Mouse (Mus musculus) cerebellum, postnatal 10 days (tissue): ENCODE data around the gene Itgb5.

Experiments used
- DNase-seq, 2 experiments: peaks; one replicate each; pipeline ENCODE4 v3.0.0; 2021; ENCODE audit warnings: mixed read lengths in 2 of 2

Itgb5 gene

GRCm38 (mm10) chr16:33879031-33879430 is 49.6 kb downstream of the Itgb5 start:
- DNase-seq: no peak

DNA sequence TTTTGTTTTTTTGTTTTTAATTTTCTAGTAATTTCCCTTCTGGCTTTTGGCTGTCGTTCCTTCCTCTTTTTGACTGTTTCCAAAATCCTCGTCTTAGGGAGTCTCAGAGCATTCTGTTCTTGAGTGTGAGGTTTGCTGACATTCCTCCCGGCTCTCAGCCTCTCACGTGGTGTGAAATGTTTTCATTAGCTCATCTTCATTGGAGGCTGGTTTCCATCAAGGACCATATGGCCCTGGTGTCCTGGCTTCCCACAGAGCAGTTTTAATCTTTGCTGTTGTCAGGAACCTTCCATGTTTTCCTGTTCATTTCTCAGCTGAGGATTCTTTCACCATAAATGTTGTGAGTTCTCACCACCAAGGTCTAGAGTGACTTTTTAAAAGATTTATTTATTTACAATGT is 50.1 kb downstream of the Itgb5 start:
- peak; percentile 37 to 49 for DNase-seq

DNA sequence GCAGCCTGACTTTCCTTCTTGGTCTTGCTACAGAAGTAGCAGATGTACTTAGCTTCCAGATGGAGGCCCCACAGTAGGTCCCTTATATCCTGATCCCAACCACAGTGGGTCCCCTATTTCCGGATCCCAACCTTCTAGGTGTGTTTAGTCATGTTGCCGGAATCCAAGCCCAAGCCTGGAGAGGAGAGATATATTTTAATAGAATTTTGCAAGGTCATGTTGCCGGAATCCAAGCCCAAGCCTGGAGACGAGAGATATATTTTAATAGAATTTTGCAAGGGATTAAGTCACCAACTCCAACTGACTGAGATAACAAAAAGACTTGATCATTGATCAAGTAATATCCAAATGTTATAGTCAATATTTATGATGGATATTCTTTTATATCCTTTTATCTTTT is 51.3 kb downstream of the Itgb5 start:
- DNase-seq: peak in 1 of 2 experiments; percentile 31

- DNase-seq: peak; percentile 73 to 74
These were observed 53.1 kb downstream of the Itgb5 start for GRCm38 (mm10) chr16:33882540-33882939.

DNA sequence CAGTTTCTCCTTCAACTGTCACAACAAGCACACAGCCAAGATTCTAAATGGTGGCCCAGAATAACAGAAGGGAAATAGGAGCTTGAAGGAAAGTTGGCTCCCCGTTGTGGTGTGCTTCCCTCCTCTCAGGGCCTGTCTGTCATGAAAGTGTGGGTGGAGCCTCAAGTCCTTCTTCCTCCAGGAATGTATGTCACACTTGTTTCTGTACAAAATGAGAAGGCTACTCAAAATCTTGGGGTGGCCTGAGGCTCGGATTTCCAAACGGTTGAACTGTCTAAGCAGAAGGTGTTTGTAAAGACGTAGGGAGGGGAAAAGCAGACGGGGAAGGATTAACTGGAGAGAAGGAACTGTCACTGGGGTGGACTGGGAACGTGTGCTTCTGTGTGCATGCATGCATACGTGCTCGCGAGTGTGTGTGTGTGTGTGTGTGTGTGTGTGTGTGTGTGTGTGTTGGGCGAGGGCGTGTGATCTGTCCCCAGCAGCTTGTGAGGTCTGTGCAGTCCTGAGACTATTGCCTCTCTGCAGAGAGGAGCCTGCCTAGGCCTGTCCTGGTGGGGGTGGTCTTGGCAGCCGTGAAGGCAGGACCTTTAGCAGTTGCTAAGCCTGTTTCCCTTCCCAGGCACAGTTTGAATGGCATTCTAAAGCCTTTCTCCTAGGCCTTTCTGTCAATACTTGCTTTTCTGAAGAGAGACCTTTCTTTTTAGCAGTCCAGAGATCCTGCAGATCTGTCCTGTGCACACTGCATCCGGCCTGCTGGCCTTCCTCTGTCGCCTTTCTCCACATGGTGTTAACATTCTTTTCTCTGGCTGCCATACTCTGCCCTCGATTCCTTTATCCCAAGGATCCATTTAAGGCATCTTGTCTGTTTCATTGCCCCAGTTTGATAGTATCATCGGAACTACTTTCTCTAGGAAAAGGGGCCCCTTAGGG is 53.8 kb downstream of the Itgb5 start:
- DNase-seq: peak; percentile 59 to 66

DNA sequence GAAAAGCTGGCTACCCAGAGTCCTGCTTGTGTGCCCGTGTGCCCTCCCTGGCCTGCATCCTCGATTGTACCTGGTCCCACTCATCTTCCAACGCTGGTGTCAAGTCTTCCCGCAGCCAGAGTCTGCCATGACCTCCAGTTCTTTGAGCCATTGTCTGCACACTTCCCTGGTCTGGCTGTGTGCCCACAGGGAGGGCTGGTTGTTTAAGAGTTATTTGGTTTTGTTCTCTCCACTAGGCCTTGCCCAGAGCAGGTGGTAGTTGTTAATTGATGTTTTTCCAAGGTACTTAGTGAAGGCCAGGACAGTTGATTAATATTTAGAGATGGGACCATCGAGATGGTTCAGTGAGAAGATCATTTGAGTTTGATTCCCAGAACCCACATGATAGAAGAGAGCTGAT is 54.7 kb downstream of the Itgb5 start:
- DNase-seq: peak in 1 of 2 experiments; percentile 36

GRCm38 (mm10) chr16:33885021-33885471 is 55.6 kb downstream of the Itgb5 start:
- DNase-seq: no peak

DNA sequence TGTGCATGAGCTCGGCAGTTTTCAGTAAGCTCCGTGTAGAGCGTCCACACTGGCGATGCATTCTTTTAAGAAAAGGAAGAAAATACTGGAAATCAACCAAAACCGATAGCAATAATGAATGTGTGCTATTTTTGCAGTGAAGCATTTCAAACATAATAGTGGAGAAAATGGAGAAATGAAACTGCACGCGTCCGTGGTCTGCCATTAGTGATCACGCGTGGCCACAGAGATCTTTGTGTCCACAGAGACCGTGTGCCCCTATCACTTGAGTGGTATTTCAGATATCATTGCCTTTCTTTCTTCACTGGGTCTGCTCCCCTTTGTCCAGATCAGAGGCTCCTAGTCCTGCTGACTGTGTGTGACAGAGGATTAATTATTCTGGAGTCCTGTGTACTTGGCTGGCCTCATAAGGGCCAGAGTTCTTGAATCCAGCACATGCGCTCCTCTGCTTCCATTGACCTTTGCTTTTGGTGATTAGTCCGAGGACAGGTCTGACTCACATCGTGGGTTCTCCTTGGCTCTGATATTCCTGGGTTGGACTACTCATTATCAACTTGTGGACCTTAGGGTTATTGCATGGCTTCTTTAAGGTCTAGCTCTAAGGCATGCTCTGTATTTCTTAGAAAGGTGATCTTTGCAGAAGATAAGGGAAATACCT is 56.3 kb downstream of the Itgb5 start:
- DNase-seq: no peak

DNA sequence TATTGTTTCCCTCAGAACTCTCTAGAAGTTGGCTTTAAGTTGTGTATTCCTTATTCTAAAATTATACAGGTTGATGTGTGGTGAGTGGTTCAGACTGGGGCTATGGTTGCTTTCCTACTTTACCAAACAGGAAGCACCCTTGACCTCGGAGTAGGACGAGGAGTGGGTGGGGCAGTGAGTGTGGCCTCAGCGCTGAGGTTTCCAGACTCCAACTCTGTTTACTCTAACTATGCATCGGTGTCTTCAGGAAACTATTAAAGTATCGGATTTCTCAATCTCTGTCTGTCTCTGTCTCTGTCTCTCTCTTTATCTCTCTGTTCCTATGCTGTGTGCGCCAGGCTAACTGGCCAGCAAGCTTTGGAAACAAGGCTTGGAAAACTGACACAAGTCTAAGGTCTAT is 57.2 kb downstream of the Itgb5 start:
- DNase-seq: no peak

GRCm38 (mm10) chr16:33887981-33888380 is 58.5 kb downstream of the Itgb5 start:
- no peak for DNase-seq

DNA sequence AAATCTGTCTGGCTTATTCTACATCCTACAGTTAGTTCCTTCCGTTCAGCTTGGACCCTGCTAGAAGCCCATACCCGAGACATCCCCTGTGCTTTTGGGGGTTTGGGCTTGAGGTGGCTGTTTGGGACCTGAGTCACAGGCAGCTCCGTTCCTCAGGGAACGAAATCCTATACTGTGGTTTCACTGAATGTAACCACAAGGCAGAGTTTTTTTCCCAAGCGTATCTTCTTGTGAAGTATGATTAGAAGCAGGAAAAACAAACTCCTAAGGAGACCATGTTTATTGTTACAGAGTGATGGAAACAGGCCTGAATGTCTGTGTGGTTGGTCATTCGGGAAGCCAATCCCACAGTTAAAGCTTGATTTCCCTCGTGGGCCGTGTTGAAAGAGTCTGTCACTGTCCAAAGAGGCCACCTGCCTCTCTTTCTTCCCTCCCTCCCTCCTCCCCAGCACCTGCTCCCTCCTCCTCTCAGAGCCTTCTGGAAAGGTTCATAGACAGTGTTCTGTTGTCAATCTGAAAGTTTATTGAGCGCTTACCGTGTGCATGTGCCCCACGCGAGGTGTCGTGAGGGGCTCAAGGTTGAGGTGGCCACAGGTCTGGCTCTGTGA is 59.6 kb downstream of the Itgb5 start:
- no peak for DNase-seq

DNA sequence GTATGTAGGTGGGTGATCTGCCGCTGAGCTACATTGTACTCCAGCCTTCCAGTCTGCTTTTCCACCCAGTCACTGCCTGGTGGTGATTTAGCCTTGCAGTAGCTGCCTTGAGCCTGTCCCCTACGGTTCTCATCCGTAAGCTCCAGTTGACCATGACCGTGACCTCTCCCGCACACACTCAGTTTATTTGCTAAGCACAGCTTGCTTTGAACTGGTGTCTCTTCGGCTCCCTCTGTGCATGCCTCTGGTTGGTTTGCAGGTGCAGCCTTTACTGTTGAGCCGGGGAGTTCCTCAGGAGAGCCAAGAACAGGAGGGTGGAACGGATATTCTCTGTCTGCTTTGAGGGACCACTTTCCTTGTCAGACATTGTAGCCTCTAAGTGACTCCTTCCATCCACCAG is 61.6 kb downstream of the Itgb5 start:
- DNase-seq: no peak

DNA sequence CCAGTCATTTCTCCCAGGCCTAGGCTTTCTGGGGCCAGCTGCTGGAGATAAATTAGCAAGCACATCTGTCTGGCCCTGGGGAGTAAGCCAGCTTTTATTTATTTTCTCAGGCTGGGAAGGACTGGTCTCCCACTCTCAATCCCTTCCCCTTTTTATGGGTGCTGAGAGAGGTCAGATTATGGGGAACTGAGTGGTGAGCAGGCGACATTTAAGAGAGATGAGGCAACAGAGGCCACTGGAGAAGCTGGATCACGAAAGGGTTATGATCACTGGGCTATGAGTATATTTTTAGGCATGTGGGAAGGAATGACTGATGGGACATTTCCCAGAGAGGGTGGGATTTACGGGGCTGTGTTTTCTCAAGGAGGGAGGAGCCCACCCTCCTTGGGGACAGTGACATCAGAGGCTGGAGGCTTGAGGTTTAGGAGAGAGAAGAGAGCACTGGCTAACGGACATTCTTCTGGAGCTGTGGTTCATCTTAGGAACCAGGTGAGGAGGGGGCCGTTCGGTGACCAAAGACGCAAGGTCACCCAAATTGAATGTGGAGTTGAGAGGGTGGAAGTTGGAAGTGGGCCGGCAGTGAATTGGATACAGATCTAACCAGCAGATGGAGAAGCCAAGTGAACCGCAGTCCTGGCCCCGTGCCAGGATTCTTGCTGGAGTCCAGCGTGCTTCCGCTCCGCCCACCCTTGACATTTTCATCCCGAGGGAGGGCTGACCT is 62.3 kb downstream of the Itgb5 start:
- DNase-seq: peak; percentile 92

- DNase-seq: peak in 1 of 2 experiments; percentile 22
These were observed 63.1 kb downstream of the Itgb5 start for GRCm38 (mm10) chr16:33892539-33892938.

DNA sequence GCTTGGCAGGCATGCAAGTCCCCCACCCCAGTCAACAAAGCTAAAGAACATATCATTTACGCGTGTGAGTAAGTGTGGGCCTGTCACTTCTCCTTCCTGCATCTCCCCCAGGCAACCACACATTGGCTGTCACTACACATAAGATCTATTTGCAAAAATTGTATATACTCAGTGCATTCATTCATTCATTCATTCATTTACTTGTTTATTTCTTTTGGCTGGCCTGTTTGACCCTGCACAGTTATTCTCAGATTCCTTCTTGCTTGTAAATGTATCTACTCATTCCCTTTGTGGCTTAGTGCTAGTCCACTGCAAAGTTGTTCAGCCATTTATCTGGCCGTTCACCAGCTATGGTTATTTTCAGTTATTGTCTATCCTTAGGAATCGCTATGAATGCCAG is 64.3 kb downstream of the Itgb5 start:
- no peak for DNase-seq

DNA sequence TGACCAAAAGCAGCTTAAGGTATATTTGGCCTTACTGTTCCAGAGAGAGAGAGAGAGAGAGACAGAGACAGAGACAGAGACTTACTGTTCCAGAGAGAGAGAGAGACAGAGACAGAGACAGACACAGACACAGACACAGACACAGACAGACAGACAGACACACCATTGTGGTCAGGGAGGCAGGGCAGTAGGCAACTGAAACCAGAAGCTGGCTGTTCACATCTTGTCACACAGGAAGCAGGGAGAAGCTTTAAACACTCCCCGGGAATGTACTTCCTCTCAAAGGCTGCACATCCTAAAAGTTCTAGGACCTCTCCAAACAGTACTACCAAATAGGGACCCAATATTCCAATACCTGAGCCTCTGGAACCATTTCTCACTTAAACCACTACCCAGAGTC is 65.0 kb downstream of the Itgb5 start:
- DNase-seq: no peak

DNA sequence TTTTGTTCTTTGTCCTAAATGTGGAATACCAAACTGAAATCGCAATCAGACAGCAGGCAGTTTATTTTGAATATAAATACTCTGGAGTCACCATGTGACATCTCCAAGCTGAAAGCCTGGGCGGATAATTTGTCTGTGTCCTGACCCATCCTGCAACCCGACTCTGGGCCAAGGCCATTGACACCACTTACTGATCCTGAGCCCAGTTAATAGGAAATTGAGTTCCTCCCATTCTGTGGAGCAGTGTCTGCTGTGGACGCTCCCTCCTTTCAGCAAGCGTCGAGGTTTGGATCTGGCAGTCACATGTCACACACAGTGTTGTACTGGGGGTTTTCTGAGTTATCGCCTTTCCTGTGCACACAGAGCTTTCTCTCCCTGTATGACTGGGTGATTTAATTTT is 66.2 kb downstream of the Itgb5 start:
- no peak for DNase-seq

DNA sequence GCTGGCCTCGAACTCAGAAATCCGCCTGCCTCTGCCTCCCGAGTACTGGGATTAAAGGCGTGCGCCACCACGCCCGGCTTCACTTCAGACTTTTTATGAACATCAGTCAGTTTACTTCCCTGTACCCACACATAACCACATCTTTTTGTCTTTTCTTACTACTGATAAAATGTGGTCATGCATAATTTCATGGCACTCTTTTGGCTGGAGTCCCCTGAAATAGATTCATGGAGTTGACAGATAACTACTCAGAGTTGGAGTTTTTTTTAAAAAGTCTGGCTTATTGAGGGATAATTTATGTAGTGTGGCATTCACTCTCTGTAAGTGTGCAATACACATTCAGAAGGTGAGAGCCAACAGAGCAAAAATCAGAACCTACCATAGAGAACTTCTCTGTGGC is 67.3 kb downstream of the Itgb5 start:
- no peak for DNase-seq

- no peak for DNase-seq
These were observed 74.4 kb downstream of the Itgb5 start for GRCm38 (mm10) chr16:33903664-33904441.

DNA sequence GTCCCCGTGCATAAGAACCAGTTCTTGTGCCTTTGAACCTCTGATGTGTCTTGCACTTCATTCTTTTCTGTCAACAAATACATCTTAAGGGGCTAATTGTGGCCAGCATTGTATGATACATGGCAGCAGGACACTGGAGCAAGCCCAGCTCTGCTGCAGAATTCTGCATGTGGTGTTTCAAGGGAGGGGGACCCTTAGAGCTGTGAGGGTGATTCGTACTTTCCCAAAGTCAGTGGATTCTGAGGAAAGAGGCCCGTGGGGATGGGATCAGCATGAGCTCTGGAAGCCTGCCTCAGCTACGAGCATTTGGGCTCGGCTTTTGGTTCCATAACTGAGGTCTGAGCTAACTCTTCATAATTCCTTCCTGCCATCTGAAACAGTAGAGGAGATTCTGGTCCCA is 75.1 kb downstream of the Itgb5 start:
- no peak for DNase-seq

DNA sequence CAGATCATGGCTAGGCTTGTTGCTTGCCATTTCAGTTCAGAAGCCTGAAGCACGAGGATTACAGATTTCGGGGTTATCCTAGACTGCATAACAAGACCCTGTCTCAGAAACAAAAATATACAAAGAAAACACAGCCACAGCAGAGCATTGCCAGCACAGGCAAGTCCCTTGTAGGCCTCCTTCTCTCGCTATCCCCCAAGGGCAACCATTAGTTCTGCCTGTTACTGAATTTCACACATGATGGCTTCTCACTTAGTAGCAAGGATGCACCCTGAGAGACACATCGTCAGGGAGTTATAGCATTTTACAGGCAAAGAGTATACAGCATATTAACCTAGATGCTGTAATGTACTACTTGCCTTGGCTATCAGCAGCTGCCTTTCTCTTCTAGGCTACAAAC is 78.8 kb downstream of the Itgb5 start:
- DNase-seq: no peak

DNA sequence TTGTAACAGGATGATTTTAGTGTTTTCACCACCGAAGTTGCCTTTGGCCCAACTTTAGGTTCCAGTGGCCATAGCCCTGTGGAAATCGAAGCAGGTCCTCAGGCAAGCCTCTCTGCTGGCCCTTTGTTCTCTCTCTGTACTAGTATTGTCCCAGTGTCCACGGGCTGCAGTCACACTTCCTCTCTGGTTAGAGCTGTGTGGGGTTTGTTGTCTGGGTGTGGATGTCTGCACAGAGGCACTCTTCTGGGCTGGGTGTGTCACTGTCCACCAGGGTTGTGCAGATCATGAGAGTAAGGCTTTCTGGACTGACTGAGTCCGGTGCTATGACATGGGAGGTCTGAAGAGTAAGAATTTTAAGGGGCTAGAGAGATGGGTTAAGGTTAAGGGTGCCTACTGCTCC is 85.5 kb downstream of the Itgb5 start:
- DNase-seq: no peak
